Mouse (Mus musculus): ENCODE data around the gene Senp3. TPM values are rescaled to one million over a fixed set of nuclear protein-coding genes. Genes with fewer than 3 reads are reported as not detected.

The Senp3 gene
- polyA plus RNA-seq, 1 experiment from 2014 or later = 81.1 TPM

DNA sequence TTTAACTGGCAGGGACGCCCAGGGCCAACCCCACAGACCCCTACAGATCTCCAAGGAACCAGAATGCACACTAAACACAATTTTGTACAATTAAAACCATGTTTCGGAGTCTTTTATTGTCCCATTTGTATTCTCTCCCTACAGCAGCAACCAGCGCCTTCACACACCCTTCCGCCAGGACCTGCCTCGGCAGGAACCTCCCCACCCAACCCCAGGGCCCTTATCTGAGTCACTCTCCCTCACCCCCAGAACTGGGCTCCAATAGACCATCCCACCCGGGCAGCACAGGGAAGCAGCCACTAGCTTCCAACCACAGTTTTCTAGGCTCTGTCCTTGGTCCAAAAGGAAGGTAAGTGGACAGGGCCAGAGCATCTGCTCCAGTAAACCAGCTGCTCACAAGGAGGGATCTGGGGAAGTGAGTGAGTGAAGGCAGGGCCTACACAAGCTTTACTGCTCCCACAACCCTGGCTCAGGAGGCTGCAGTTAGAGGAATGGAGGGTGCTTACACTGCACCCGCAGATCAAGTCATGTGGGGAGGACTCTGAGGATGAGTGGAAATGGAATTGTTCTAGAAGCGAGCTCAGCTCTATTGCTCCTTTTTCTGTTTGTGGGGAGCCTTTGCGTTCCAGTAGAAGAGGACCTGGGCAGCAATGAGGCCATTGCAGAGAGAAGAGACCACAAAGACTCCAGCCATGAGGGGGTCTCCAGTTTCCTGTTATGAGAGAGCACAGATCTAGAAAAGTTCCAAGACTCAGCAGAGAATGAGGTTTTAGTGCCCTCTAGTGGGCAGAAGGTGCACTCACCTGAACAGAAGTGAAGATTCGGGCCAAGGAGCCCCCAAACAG, 25.0 kb downstream of the Senp3 start:
- H3K9me3 ChIP-seq = no peaks in the 10 kb centered on the region
- peaks cover 56% of the 10 kb centered on the region for H3K36me3 ChIP-seq
- H3K27ac ChIP-seq = no peak overlapping the region
- no peak overlapping the region for H3K4me2 ChIP-seq
- 75% methylated on average over 10 of the region's 10 CpGs for WGBS
- no peak for ATAC-seq (ENCODE audit: borderline replicate concordance, extremely low read depth, low FRiP score, low TSS enrichment)
- no peak overlapping the region for H3K9ac ChIP-seq
- H3K4me1 ChIP-seq = peaks cover 28% of the 10 kb centered on the region
- H3K27me3 ChIP-seq = no peaks in the 10 kb centered on the region
- H3K4me3 ChIP-seq = no peak overlapping the region

- WGBS = 68% methylated on average over 5 of the region's 5 CpGs
- no peak for ATAC-seq (ENCODE audit: borderline replicate concordance, extremely low read depth, low FRiP score, low TSS enrichment)
- Histone ChIP-seq H3K36me3 (peaks cover 63% of the 10 kb centered on the region), H3K27me3 (no peaks in the 10 kb centered on the region), H3K4me2 (no peak overlapping the region), H3K4me3 (no peak overlapping the region), H3K9me3 (no peaks in the 10 kb centered on the region), H3K4me1 (peaks cover 20% of the 10 kb centered on the region), H3K9ac (no peak overlapping the region), H3K27ac (no peak overlapping the region)
Measured at GRCm38 (mm10) chr11:69656065-69656455, 25.8 kb downstream of the Senp3 start.

GRCm38 (mm10) chr11:69655264-69656064, 26.4 kb downstream of the Senp3 start, which contains the start of gene Sox15:
Sox15 (plus strand) TSS chr11:69655314.
- H3K9me3 ChIP-seq = no peaks in the 10 kb centered on the region
- peaks cover 69% of the 10 kb centered on the region for H3K36me3 ChIP-seq
- peak within 1 kb of the TSS; percentile 16; the same call in 1 of the 2 replicates for H3K4me2 ChIP-seq
- no peak within 1 kb of the TSS for H3K4me3 ChIP-seq
- H3K27me3 ChIP-seq = no peaks in the 10 kb centered on the region
- 19% methylated on average over 34 of the region's 34 CpGs for WGBS
- H3K27ac ChIP-seq = peak within 1 kb of the TSS; percentile 69
- ATAC-seq (ENCODE audit: borderline replicate concordance, extremely low read depth, low FRiP score, low TSS enrichment) = peak; percentile 73
- H3K9ac ChIP-seq = 0 out of 2 replicates have a peak within 1 kb of the TSS, but pooled peaks have one; percentile 14
- peaks cover 20% of the 10 kb centered on the region for H3K4me1 ChIP-seq

- Histone ChIP-seq H3K4me2 (no peak overlapping the region), H3K36me3 (peaks cover 76% of the 10 kb centered on the region), H3K4me1 (peaks cover 20% of the 10 kb centered on the region), H3K9ac (no peak overlapping the region), H3K4me3 (no peak overlapping the region), H3K27ac (peak overlapping the region; percentile 69), H3K27me3 (no peaks in the 10 kb centered on the region), H3K9me3 (no peaks in the 10 kb centered on the region)
- 38% methylated on average over 9 of the region's 9 CpGs for WGBS
- ATAC-seq (ENCODE audit: borderline replicate concordance, extremely low read depth, low FRiP score, low TSS enrichment) = no peak
Measured at GRCm38 (mm10) chr11:69654760-69655159, 27.1 kb downstream of the Senp3 start.

- Histone ChIP-seq H3K36me3 (peaks cover 77% of the 10 kb centered on the region), H3K27me3 (no peaks in the 10 kb centered on the region), H3K4me3 (no peak overlapping the region), H3K9me3 (no peaks in the 10 kb centered on the region), H3K9ac (no peak overlapping the region), H3K4me1 (peaks cover 20% of the 10 kb centered on the region), H3K27ac (no peak overlapping the region), H3K4me2 (no peak overlapping the region)
- ATAC-seq (ENCODE audit: borderline replicate concordance, extremely low read depth, low FRiP score, low TSS enrichment) = no peak
- WGBS = 66% methylated on average over 5 of the region's 5 CpGs
Measured at GRCm38 (mm10) chr11:69653399-69653798, 28.5 kb downstream of the Senp3 start.

- Histone ChIP-seq H3K27me3 (no peaks in the 10 kb centered on the region), H3K4me1 (no peaks in the 10 kb centered on the region), H3K27ac (no peak overlapping the region), H3K4me3 (no peak overlapping the region), H3K9ac (no peak overlapping the region), H3K36me3 (peaks cover 96% of the 10 kb centered on the region), H3K9me3 (no peaks in the 10 kb centered on the region), H3K4me2 (no peak overlapping the region)
- 91% methylated on average over 5 of the region's 5 CpGs for WGBS
- no peak for ATAC-seq (ENCODE audit: borderline replicate concordance, extremely low read depth, low FRiP score, low TSS enrichment)
Measured at GRCm38 (mm10) chr11:69645860-69646259, 36.0 kb downstream of the Senp3 start.

GRCm38 (mm10) chr11:69635471-69635870, 46.4 kb downstream of the Senp3 start:
- Histone ChIP-seq H3K27ac (no peak overlapping the region), H3K9ac (0 out of 2 replicates have a peak overlapping the region, but pooled peaks have one; percentile 7), H3K4me3 (no peak overlapping the region), H3K4me1 (peaks cover 23% of the 10 kb centered on the region), H3K27me3 (no peaks in the 10 kb centered on the region), H3K4me2 (peak overlapping the region; percentile 69), H3K9me3 (no peaks in the 10 kb centered on the region), H3K36me3 (peaks cover 33% of the 10 kb centered on the region)
- WGBS = 56% methylated on average over 3 of the region's 3 CpGs
- no peak for ATAC-seq (ENCODE audit: borderline replicate concordance, extremely low read depth, low FRiP score, low TSS enrichment)

- Histone ChIP-seq H3K27me3 (no peaks in the 10 kb centered on the region), H3K4me3 (peak overlapping the region; percentile 90), H3K36me3 (peaks cover 18% of the 10 kb centered on the region; the same call in 1 of the 2 replicates), H3K9me3 (no peaks in the 10 kb centered on the region), H3K9ac (peak overlapping the region; percentile 92), H3K4me1 (peaks cover 23% of the 10 kb centered on the region), H3K27ac (peak overlapping the region; percentile 98), H3K4me2 (peak overlapping the region; percentile 69)
- under 1% methylated on average over 26 of the region's 50 CpGs for WGBS
- ATAC-seq (ENCODE audit: borderline replicate concordance, extremely low read depth, low FRiP score, low TSS enrichment) = peak; percentile 75
Measured at GRCm38 (mm10) chr11:69633128-69633866, 48.6 kb downstream of the Senp3 start.

DNA sequence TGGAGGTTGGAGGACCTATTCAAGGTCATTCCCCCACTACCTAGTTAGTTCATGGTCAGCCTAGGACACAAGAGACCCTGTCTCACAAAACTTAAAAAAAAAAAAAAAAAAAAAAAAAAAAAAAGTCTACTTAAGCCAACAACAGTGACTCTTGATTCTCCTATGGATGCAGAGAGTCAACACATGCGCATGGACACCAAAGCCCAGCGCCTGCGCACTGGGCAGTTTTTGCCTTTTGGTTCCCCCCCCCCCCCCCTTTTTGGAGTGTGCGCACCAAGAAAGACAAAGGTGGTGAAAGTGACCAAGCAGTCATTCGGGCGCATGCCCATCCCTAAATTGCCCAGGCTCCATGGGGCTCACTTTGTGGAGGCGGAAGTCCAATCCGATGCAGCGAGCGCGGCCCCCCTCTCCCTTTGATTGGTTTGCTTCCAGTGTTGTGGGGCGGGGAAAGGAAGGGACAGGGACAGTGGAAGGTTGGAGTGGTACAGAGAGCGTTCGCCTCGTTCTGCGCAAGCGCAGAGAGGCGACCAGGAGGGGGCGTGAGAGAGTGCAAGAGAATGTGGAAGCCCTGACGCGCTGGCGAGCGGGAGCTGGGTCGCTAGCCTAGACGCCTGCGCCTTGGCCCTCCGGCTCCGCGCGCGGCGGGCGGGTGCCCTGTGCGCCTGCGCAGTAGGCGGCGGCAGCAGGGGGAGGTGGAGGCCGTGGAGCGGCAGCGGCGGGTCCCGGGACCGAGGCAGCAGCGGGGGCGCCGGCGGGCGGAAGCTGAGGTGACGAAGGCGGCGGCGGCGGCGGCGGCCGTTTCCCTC, 49.4 kb downstream of the Senp3 start, which contains the start of gene Fxr2:
Gene Fxr2 (plus strand): TSS at position 707 of the 806 bp plus-strand sequence.
- whole genome bisulfite sequencing = 1% methylated on average over 55 of the region's 56 CpGs
- Histone ChIP-seq H3K4me2 (peak within 1 kb of the TSS; percentile 69), H3K27me3 (no peaks in the 10 kb centered on the region), H3K27ac (peak within 1 kb of the TSS; percentile 98), H3K4me3 (peak within 1 kb of the TSS; percentile 90), H3K9me3 (no peaks in the 10 kb centered on the region), H3K4me1 (peaks cover 23% of the 10 kb centered on the region), H3K9ac (peak within 1 kb of the TSS; percentile 92), H3K36me3 (0 out of 2 replicates have a peak, but pooled peaks cover 11% of the 10 kb centered on the region)
- ATAC-seq (ENCODE audit: borderline replicate concordance, extremely low read depth, low FRiP score, low TSS enrichment) = peak; percentile 98

- Histone ChIP-seq H3K36me3 (no peaks in the 10 kb centered on the region), H3K27me3 (no peaks in the 10 kb centered on the region), H3K4me1 (peaks cover 12% of the 10 kb centered on the region), H3K27ac (no peak overlapping the region), H3K9ac (no peak overlapping the region), H3K4me2 (no peak overlapping the region), H3K9me3 (no peaks in the 10 kb centered on the region), H3K4me3 (no peak overlapping the region)
- WGBS = 70% methylated on average over 1 of the region's 1 CpGs
- ATAC-seq (ENCODE audit: borderline replicate concordance, extremely low read depth, low FRiP score, low TSS enrichment) = no peak
Measured at GRCm38 (mm10) chr11:69629802-69630201, 52.1 kb downstream of the Senp3 start.

- Histone ChIP-seq H3K36me3 (no peaks in the 10 kb centered on the region), H3K9me3 (no peaks in the 10 kb centered on the region), H3K27me3 (no peaks in the 10 kb centered on the region), H3K4me3 (no peak overlapping the region), H3K4me2 (no peak overlapping the region), H3K9ac (no peak overlapping the region), H3K27ac (no peak overlapping the region), H3K4me1 (peaks cover 3% of the 10 kb centered on the region; the same call in 1 of the 2 replicates)
- 33% methylated on average over 6 of the region's 6 CpGs for WGBS
- no peak for ATAC-seq (ENCODE audit: borderline replicate concordance, extremely low read depth, low FRiP score, low TSS enrichment)
Measured at GRCm38 (mm10) chr11:69628286-69628685, 53.6 kb downstream of the Senp3 start.

All from lung, embryonic 15.5 days (tissue).